Mouse (Mus musculus): Measurements from ENCODE around the gene P2rx2.

Gene P2rx2

DNA sequence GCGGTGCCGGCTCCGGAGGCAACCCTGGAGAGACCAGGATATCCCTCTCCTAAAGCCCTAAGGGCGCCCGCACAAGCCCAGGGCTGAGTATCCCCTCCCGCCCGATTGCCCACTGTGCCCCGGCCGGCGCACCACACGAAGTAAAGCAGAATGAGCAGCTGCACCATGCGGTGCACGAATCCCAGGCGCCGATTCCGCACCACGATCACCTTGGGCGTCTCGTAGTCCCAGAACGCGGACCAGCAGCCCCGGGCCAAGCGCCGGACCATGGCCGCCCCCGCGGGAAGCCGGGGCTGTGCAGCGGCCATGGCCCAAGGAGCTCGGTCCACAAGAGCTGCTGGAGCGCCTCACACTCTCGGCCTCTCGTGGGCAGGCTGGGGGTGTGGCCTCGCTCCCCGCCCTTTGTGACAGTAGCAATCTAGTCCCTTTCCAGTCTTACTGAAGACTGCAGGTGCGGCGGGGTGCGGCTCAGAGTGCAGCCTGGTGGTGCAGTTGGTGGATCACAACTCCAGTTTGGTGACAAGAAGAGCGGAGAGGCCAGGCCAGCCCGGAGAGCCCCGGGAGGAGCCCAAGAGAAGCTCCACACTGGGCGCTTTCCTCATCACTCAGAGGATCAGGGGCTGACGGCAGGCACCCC, at the start of gene P2rx2:
Gene P2rx2, minus strand, starts transcription at position 565 of the 637 bp plus-strand sequence.
- no peak for DNase-seq (ENCODE audit: low read depth)

DNA sequence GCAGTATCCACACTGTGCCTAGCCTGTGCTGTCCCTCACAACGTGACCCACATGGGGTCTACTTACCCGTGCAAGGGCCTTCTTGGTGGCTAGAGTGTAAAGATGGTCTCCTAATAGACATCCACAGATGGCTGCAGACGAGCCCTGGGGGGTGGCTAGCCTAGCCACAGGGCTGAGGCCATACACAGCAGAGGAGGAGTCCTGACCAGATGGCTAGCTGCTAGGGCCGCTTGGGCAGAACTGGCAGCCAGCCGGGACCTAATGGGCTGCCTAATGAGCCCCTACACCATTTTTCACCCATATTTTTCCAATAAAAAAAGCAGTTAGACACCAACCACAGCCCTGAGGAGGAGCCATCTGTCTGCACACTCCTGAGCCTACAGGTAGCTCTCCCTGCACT, 49.7 kb upstream of the P2rx2 start:
- DNase-seq (ENCODE audit: low read depth): no peak

DNA sequence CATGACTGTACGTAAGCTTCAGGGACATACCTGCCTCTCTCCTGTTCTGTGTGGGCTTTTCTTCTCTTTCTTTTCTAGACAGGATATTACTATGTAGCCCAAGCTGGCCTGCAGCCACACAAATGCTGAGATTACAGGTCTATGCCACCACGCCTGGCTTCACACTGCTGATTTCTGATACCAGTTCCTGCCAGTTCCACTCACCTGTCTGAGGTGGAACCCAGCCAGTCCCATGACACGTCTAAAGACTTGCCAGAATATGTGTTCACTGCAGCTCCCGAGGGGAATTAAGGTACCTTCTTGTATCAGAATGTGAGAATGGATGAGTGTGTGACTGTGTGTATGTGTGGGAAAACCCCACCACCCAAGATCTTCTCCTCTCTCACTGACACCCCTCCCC, 47.6 kb upstream of the P2rx2 start:
- no peak for DNase-seq (ENCODE audit: low read depth)

DNA sequence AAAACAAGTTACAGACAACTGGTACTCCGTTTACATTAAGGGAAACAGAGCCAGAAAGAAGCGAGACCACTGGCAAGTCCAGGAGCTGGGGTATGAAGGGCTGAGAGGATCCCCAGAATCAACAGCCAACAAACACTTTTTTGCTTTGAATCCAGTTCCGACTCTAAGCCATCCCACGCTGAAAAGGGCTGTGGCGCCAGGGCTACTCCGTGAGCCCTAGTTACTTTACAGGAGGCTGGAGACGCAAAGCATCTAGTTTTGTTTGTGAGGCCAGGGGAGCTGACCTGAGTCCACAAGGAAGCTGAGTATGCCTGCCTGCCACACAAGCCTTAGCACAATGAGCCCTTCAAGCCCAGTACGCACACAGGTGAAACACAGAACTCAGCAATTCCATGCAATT, 44.3 kb upstream of the P2rx2 start:
- DNase-seq (ENCODE audit: low read depth): no peak

DNA sequence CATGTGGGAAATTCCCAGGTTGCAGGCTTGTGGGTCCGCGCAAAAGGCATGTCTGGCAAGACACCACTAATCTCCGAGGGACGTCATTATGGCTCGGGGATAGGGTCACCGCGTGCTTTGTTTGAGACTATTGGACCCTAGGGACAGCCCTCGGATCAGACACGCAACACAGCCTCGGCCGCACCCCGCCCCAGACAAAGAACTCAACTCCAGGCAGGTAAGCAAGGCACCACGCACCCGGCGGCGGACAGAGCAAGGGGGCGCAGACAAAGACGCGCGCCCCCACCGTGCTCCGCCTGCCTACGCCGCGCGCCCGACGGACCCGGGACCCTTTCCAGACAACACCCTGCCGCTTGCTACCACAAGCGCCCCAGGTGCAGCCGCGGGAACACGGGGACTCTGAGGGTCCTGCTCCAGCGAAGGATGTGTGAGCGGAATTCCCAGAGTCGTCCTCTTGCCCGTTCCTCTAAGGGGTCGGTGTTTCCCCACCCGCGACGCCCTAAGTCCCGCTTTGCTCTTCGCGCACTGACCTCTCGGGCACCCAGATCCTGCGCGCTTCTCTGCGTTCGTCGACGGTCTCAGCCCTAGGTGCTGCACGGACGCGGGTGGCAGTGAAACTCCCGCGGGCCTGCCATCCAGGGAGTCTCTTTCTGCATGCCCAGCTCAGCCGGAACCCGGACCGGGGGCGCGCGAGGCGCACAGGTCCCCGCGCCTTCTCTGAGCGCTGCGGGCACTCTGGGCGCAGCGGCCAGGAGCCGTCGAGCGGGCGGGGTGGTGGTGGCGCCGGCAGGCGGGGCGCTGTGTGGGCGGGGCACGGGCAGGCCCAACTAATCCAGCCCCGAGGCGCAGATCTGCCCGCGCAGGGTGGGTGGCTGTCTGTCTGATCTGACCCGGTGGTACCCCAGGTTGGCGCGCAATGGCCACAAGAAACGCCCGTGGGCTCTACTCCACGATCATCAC, 43.6 kb upstream of the P2rx2 start:
- DNase-seq (ENCODE audit: low read depth): no peak

DNA sequence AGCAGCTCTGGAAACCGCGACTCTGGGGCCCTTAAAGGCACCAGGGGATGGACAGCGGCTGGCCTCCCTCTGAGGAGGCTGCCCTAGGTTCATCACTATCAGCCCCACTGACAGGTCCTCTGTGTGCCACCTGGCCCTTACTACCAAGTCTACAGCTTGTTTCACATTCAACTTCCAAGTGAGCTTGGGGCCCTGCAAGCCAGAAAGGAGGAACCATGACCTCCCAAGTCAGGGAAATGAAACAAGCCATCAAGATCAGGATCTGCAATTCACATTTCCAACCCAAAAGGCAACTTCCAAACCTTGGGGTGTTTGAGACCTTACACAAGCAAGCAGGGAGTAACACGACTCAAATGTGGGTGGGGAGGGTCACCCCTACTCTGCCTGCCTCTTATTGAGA, 42.3 kb upstream of the P2rx2 start:
- no peak for DNase-seq (ENCODE audit: low read depth)

DNA sequence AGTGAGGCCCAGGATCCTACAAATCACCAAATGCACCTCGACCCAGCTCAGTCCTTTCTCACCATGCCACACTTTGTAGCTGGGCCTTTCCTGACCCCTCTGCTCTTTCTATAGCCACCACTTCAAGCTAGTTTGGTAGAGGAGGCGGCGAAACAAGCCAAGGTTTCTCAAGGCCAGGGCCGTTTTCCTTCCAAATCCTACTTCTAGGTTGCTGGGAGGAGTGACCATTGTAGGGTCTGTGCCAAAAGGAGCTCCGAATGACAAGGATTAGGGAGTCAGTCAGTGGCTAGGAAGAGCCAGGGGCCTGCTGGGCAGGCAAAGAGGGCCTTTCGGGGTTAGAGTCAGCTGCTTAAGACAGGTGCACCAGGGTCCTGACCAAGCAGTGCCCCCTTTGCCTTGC, 41.5 kb upstream of the P2rx2 start:
- DNase-seq (ENCODE audit: low read depth): no peak

DNA sequence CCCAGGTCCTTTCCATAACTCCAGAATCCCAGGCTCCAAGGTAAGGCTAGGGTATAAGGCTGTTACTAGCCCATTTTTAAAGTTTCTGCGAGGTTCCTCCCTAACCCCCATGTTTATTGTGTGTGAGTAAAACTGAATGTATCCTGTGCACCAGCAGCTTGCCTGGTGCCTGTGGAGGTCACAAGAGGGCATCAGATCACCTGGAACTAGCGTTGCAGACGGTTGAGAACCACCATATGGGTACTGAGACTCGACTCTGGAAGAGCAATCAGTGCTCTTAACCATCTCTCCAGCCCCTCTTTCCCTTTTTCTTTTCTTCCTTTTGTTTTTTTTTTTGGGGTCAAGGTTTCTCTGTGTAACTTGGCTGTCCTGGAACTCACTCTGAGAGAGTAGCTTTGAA, 36.8 kb upstream of the P2rx2 start:
- DNase-seq (ENCODE audit: low read depth): no peak

DNA sequence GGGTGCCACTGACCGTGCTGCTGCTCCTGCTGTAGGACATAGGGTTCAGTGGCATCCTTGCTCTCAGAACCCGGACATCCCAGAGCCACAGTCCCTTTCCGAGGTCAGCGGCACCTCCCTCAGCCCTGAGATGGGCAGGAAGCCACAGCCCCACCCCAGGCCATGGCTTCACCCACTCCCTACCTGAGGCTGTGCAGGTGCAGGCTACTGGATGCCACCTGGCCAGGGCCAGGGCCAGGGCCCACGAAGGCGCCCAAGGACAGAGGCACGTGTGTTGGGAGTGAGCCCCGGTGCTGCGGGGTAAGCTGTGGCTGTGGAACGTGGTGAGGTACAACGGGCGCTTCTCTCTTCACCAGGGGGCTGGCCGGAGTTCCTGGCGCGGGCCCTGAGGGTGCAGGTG, 36.1 kb upstream of the P2rx2 start:
- no peak for DNase-seq (ENCODE audit: low read depth)

DNA sequence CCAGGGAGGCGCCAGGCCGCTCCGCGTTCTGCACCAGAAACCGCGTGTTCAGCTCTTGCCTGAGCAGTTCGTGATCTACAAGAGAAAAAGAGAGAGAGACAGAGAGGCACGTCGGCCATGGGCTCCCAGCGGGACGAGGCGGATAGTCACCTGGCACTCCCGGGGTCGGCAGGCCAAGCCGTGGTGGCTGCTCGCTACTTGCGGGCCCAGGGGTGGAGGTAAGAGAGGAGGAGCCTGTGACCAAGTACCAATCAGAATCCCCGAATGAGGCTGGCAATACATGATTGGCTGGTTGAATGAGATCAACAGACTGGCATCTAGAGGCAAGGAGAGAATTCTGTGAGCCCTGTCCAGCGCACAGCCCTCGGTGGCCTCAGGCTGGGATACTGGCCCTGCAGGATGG, 35.2 kb upstream of the P2rx2 start:
- DNase-seq (ENCODE audit: low read depth): no peak

DNA sequence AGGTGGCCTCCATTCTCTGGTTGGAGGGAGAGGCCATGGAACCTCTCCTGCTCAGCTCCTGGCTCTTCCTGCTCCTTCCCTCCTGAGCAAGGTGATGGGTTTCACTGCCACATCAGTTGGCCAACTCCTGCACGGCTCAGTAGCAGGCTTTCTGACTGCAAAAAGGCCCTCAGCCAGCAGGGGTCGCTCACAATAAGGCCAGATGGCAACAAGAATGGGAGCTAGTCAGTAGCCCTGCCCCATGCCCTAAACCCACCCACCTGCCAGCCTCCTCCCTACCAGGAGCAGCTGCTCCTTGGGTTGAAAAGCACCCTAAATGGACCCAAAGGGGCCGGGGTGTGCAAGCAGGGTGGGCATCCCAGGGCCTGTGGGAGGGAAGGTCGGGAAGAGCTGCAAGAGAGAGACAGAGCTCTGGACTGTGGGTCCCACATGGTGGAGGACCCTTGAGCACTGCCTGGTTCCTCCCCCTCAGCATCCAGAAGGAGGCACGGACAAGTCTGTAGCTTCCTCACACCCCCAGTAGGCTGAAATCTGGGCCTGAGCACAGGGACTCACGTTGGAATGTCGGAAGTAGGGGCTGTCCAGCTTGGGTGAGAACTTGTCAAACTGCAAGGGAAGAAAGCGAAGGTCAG, 33.9 kb upstream of the P2rx2 start:
- DNase-seq (ENCODE audit: low read depth): peak; percentile 21

DNA sequence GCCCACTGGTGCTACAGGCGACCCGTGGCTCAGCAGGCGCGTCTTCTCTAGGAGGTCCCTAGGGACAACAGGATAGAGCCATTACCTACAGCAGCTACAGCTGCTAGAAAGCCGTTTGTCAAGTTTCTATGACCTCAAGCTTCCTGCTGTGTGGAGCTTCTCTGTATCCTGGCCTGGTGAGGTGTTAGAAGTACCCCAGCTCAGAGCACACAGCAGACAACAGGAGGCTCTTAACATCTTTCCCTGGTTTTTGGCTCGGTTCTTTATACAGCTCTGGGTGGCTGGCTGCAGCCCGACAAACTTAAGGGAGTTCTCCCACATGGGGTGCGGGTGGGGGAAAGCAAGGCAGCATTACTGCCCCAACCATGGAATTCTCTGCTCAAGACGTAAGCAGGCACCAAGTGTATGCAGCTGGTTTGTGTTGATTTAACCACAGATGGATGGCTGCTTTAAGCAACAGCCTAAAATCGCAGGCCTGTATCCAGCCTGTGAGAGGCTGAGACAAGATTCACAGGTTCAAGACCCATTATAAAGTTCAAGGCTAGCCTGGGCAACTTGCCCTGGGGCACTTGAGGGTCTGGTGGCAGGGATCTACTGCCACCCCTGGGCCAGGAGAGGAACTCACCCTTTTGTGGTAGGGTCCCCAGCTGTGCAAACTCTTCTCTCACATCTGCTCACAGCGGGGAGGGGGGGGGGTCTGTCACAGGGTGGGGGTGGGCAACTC, 21.0 kb upstream of the P2rx2 start:
- DNase-seq (ENCODE audit: low read depth): no peak

DNA sequence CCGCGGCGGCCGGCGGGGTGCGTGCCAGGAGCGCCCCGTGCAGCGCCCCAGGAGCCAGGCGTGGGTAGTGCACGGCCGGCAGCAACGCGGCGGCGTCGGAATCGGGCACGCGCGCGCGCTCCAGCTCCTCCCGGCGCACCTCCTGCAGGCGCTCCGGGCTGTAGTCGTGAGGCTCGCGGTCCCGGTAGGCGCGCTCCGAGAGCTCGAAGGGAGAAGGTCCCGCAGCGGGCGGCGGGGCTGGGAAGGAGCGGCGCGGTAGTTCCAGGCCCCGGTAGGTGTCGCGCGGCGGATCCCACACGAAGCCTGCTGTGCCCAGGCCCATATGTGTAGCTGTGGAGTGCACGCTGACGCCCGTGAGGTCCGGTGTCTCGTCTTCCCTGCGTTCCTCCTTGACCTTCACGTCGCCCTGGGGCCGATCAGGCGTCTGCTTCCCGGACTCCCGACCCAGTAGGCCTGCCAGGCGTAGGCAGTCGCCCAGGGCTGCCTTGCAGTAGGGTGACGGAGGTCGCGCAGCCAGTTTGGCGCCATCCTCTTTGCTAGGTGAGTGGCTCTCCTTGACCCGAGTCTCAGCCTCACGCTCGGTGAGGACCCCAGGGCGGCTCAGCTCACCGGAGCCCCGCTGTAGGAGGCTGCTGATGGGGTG, 20.3 kb upstream of the P2rx2 start:
- DNase-seq (ENCODE audit: low read depth): peak; percentile 48

DNA sequence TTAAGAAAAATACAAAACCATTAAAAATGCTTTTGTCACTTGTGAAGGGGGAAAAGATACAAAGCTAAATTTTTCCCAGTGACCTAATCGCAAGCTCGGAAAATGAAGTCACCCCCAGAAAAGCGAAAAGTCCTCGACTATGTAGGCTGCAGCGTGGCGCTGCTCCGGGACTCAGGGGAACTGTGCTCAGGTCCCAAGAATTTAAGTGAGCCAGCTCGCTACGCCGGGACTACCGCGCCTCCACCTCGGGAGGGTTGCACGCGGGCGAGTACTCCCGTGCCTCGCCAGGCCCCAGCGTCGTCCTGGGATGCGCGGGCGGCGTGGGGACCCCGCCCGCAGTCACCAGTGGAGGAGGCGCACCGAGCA, 19.8 kb upstream of the P2rx2 start:
- no peak for DNase-seq (ENCODE audit: low read depth)

DNA sequence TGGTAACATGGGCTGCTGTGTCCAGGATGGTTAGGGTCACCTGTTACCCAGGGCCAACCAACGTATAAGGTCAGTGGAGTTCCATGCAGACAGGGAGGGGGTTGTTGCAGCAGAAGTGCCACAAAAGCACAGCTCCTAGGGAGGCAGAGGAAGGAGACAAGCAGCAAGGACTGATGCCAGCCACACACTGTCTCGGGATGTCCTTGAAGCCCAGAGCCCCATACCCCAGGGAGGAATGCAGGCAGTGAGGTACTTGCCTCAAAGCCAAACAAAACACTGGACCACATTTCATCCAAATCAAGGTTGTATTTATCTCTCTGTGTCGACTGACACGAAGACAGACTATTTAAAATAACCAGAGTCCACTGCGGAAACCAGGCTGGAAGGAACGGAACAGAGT, 18.5 kb upstream of the P2rx2 start:
- DNase-seq (ENCODE audit: low read depth): no peak

DNA sequence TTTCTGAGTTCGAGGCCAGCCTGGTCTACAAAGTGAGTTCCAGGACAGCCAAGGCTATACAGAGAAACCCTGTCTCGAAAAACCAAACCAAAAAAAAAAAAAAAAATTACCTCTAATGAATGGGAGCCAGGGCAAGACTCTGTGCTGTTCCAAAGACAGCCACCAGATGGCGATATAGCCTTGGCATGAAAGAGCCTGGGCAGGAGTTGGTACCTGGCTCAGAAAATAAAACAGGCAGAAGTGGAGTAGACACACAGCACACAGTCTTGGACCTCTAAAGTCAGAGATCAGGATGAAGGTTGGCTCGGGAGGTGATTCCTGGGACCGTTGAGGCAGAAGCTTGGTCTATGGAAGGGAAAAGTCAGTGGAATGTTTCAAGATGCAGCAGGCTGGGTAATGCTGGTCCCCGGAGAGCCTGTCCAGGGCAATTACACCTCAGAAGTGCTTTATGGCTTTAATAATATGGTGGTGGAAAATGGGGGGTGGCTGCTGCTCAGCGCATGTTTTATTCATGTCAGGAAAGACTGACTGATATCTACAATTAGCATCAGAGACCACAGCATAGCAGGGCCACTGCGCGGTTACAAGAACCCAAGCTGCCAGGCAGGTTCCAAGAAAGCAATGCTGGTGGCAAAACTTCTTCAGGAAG, 14.6 kb upstream of the P2rx2 start:
- DNase-seq (ENCODE audit: low read depth): peak; percentile 93

DNA sequence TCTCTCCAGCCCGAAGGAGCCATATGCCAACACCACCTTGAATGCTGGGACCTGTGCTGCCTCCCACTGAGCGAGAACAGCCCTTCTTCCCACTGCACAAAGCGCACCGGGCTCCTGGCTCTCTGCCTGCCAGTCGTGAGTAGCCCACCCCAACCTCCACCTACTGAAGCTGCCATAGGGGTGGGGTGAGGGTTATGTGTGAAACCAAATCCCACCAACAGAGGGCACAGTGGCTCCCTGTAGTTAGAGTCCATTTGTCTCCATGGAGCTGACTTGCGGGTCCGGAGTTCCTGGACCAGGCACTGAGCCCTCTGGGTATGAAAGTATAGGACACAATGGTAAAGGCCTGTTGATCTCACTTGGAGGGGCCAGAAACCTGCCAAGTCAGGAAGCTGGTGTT, 11.7 kb upstream of the P2rx2 start:
- DNase-seq (ENCODE audit: low read depth): peak; percentile 63

DNA sequence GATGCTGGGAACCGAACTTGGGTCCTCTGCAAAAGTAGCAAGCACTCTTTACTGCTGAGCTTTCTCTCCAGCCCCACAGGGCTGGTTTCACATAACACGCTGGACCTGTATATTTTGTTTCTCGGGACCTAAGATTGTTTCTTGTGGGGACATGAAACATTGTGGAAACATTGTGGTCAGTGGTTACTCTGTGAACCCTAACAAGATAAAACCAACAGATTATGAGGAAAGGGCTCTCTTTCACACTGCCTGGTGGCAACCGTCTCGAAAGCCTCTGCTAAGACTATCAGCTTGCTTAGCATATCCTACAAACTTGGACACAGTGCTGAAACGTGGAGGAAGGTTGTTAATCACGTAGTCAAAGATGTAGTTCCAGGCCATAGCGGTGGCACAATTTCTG, 4.0 kb upstream of the P2rx2 start:
- no peak for DNase-seq (ENCODE audit: low read depth)

DNA sequence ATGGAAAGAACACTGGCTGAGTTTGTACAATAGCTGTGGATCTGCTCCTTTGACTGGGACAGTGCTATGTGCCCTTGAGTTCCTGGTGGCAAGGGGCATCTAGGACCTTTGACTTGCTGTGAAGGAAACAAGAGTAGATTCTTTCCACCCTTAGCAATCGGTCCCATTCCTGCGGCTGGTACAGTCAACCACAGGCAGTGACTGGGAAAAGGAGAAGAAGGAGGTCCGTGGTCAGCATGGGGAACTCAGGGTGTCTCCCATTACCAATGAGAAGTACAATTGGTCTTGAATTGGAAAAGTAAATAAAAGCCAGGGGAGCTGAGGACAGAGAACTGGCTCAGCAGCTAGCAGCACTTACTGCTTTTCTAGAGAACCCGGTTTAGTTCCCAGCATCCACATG, 2.5 kb upstream of the P2rx2 start:
- DNase-seq (ENCODE audit: low read depth): no peak

DNA sequence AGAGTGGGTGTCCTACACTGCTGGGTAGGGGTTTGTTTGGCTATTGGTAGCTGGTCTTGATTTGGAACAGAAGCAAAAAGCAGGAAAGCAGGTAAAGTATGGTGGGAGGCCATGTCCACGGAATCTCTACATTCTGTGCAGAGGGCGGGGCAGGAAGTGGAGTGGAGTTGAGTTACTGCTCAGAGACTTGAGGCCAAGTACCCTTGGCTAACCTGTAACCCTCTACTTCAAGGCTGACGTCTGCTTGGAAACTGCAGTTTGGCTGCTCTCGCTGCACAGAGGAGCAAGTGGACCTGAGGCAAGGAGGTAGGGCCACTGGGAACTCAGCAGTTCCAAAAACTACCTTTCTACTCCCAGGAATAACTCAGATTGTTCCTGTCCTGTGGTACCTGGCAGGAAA, 1.5 kb upstream of the P2rx2 start, which contains the start of gene Lrcol1:
Gene Lrcol1, plus strand, starts transcription at position 207 of the 400 bp plus-strand sequence.
- no peak for DNase-seq (ENCODE audit: low read depth)

DNA sequence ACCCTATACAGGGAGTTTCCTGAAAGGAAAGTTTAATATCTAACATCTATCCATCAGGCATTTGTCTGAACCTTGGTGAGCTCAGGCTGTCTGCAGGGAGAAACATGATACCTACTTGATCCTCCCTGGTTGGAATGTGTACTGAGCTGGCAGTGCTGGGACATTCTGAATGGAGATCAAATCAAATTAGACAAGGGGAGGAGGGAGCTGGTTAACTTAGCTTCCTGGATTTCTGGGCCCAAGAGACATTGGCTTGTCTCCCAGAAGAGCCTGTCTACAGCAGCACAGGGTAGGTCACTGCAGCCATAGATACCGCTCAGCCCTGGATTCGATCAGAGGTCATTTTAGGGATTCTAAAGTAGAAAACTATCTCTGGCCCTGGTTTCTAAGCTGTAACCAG, 4.2 kb downstream of the P2rx2 start:
- peak; percentile 77 for DNase-seq (ENCODE audit: low read depth)
